Mouse (Mus musculus): ENCODE data around the gene Zfp600.
"Not testable (repeated sequence)": the region's sequence is repeated elsewhere in the genome, so short reads cannot be mapped to it uniquely, and the experiment has no call there.

Zfp600 gene

DNA sequence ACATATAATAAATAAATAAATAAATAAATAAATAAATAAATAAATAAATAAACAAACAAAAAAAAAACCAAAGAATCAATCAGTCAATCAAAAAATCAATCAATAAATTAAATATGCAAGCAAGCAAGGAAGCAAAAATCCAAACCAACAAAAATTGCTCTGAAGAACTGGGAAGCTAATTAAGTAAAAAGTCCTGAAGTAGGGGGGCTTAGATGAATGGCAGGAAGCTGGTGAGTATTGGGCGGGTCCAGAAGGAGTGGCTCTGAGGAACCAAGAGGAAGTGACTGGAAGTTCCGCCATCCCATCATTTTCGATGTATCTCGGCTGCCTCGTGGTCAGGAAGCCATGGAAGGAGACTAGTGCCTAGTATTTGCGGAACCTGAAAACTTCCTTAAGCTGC lies at the start of gene Zfp600:
TSS of gene Zfp600 (plus strand) at position 301 of the 400 bp plus-strand sequence.
- DNase-seq, result not testable (repeated sequence)

GRCm38 (mm10) chr4:146162893-146163292 lies 6.3 kb downstream of the Zfp600 start:
- not testable (repeated sequence) for DNase-seq

DNA sequence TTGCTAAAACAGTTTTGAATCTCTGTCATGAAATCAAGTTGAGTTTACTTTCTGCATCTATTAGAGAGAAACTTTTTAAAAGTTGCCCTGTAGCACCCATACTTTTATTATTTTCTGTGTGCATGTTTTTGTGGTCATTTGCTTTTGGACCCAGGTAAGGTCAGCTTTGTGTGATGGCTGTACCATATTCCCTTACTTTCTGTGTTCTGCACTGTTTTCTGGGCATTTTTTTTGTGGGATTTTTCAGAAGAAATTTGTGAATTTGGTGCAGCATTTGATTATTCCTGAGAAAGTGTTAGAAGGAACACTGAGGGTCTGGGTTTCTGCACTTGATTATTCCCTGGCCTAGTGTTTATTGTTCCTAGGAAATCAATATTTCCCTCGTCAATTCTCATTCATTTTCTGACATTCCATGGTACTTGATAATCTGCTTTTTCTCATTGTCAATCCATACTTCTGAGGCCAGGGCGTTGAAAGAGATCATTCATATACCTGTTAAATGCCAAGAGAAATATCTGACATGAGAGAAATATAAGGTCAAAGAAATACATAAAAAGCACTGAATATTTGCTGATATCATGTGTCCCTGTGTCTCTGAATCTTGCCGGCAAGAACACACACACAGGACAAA lies 10.7 kb downstream of the Zfp600 start:
- not testable (repeated sequence) for DNase-seq

DNA sequence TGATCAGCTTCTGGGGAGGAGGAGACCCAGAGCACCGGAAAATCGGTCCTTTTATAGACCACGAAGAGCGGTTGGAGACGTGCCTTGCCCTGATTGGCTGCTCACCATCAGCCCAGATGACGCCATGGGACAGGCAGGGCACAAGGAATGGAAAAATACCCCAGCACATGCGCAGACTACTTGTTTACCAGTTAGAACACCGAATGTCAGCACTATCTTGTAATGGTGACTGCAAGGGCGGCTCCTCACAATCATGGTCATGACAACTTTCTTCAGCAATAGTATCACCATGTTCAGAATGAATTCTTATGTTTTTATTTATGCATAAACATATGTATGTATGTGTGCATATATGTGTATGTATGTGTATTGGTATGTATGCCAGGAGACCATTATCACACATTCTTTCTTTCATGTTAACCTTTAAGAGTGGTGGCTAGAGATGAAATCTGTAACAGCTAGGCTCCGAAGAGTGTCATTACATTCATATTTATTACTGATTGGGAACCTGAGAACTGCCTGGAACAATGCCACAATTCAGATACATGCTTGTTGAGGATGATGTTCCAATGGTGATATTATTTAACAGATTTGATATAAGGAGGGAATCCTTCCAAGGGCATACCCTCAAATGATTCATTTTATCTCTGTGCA lies 11.4 kb downstream of the Zfp600 start:
- DNase-seq, result not testable (repeated sequence)

GRCm38 (mm10) chr4:146168730-146169215 lies 12.1 kb downstream of the Zfp600 start:
- DNase-seq, result not testable (repeated sequence)

- not testable (repeated sequence) for DNase-seq
These were observed 17.0 kb downstream of the Zfp600 start for GRCm38 (mm10) chr4:146173378-146174226.

GRCm38 (mm10) chr4:146204357-146204756 lies 47.7 kb downstream of the Zfp600 start:
- DNase-seq, result not testable (repeated sequence)

GRCm38 (mm10) chr4:146239252-146240244 lies 82.9 kb downstream of the Zfp600 start:
- not testable (repeated sequence) for DNase-seq

GRCm38 (mm10) chr4:146242119-146242518 lies 85.5 kb downstream of the Zfp600 start:
- not testable (repeated sequence) for DNase-seq
